ENCODE assay signal across 8 mouse cellular contexts in the genomic region with DNA sequence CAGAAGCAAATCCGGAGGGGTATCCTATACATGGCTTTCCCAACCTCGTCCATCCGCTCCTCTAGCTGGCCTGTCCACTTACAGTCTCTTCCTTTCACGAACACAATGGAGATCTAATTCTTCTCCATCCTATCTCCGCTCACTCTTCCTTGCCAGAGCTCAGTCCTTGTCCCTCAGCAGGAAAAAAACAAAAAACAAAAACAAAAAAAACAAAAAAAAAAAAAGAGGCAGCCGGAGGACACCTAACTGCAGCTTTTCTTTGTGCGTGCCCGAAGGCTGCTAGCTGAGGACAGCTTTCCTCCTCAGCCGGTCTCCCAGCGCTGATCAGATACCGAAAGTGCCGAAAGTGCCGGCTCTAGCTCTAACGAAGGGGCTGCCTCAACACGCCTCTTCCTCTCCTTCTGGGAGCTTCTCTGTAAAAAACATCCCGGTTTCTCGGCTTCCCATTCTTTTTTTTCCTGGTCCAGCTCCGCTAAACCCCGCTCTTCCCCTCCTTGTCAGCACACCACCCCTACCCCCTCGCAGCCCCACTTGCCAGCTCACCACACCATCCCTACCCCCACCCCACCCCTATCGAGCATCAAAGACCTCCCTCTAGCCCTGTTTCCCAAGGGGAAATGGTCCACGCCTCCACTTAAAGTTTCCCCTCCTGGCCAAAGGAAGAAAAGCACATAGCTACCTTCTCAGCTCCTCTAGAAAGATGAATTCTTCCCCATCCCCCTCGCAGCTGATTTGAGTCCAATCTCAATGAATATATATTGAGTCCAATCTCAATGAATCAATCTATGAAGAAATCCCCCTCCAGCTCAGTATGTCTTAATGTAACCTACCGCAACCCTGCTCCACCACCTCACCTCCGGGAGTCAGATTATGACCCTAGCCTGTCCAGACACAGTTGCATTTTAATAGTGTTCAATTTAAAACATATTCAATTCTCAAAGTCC. TPM values are rescaled to one million over a fixed set of nuclear protein-coding genes. Genes with fewer than 3 reads are reported as not detected.
DNase-seq lines count a peak whose midpoint lies in the region; ATAC-seq lines count a peak whose summit lies in the region.

No protein-coding gene starts in this region.

- no peaks in the 10 kb centered on the region for H3K9me3 ChIP-seq in hindbrain, embryonic 10.5 days
- no peaks in the 10 kb centered on the region for H3K9me3 ChIP-seq in liver, embryonic 13.5 days (replicated peaks)

- ATAC-seq in liver, embryonic 13.5 days (ENCODE audit: low read depth): peak; percentile 65; the same call in 1 of the 2 replicates

- H3K9ac ChIP-seq in liver, embryonic 13.5 days: peak overlapping the region; percentile 57

- peak; percentile 7 to 17 for DNase-seq in cerebellum, postnatal 36 days
- no peak for DNase-seq in cerebellum, adult 8-10 months
- DNase-seq in CD4-positive helper T cell, adult 2 months (ENCODE audit: low read depth, low spot score): peak; percentile 33
- DNase-seq in embryo, embryonic 9.5 days (ENCODE audit: extremely low spot score): peak; percentile 60
- DNase-seq in hindbrain, embryonic 10.5 days (ENCODE audit: low spot score): peak; percentile 57
- no peak for DNase-seq in liver, embryonic 13.5 days
- peak; percentile 68 for DNase-seq in retina, embryonic 14.5 days (ENCODE audit: low spot score)
- DNase-seq in urinary bladder, postnatal 4 days (ENCODE audit: low spot score in 2 of 2): no peak

- H3K4me1 ChIP-seq in hindbrain, embryonic 10.5 days (replicated peaks): peaks cover 12% of the 10 kb centered on the region
- peaks cover 12% of the 10 kb centered on the region for H3K4me1 ChIP-seq in liver, embryonic 13.5 days (replicated peaks)

- H3K27ac ChIP-seq in hindbrain, embryonic 10.5 days: peak overlapping the region; percentile 87
- H3K27ac ChIP-seq in liver, embryonic 13.5 days: no peak overlapping the region

- peak overlapping the region; percentile 67 for H3K4me2 ChIP-seq in liver, embryonic 13.5 days

- H3K4me3 ChIP-seq in hindbrain, embryonic 10.5 days: peak overlapping the region; percentile 56
- peak overlapping the region; percentile 55 for H3K4me3 ChIP-seq in liver, embryonic 13.5 days (replicated peaks)

- WGBS in hindbrain, embryonic 10.5 days: 7% methylated on average over 25 of the region's 25 CpGs
- 9% methylated on average over 25 of the region's 25 CpGs for WGBS in liver, embryonic 13.5 days (ENCODE audit: insufficient replicate concordance)

- H3K36me3 ChIP-seq in hindbrain, embryonic 10.5 days: no peaks in the 10 kb centered on the region
- H3K36me3 ChIP-seq in liver, embryonic 13.5 days: no peaks in the 10 kb centered on the region

- H3K27me3 ChIP-seq in hindbrain, embryonic 10.5 days (ENCODE audit: insufficient read depth, poor library complexity, severe bottlenecking): 0 out of 2 replicates have a peak, but pooled peaks cover 2% of the 10 kb centered on the region
- no peaks in the 10 kb centered on the region for H3K27me3 ChIP-seq in liver, embryonic 13.5 days

RNA-seq across cellular contexts. Expression of a gene that starts 11.0 kb away (rescaled TPM):
- 78.8 and 91.0 TPM in 2 replicates for polyA plus RNA-seq in hindbrain, embryonic 10.5 days (2016; fragmentation: Nextera tagmentation; extraction: Ambion mirVana)
- polyA plus RNA-seq in liver, embryonic 13.5 days (2015; fragmentation: Nextera tagmentation; extraction: Ambion mirVana): 105 and 116 TPM in 2 replicates

RNA-seq across cellular contexts. Expression of a gene that starts 14.9 kb away (rescaled TPM):
- 0.21 TPM in 1 of 2 replicates, not detected in the other for polyA plus RNA-seq in hindbrain, embryonic 10.5 days (2016; fragmentation: Nextera tagmentation; extraction: Ambion mirVana)
- polyA plus RNA-seq in liver, embryonic 13.5 days (2015; fragmentation: Nextera tagmentation; extraction: Ambion mirVana): not detected in 2 replicates

RNA-seq across cellular contexts. Expression of a gene that starts 42.8 kb away (rescaled TPM):
- 25.9 and 29.7 TPM in 2 replicates for polyA plus RNA-seq in hindbrain, embryonic 10.5 days (2016; fragmentation: Nextera tagmentation; extraction: Ambion mirVana)
- polyA plus RNA-seq in liver, embryonic 13.5 days (2015; fragmentation: Nextera tagmentation; extraction: Ambion mirVana): 2.1 and 2.2 TPM in 2 replicates

Comparison
In these comparisons a context has a peak if more than half of its experiments do, and no peak if none do; other contexts are left out.
1. DNase-seq: peak in cerebellum, postnatal 36 days (2 of 2), CD4-positive helper T cell, adult 2 months (single experiment), embryo, embryonic 9.5 days (single experiment), hindbrain, embryonic 10.5 days (single experiment) and retina, embryonic 14.5 days (single experiment); none in cerebellum, adult 8-10 months (single experiment), liver, embryonic 13.5 days (single experiment) and urinary bladder, postnatal 4 days (0 of 2).